8 mouse cellular contexts compared by ENCODE assay signal in genomic region chr7:130546421-130546790, GRCm38 (mm10). TPM values are rescaled to one million over a fixed set of nuclear protein-coding genes. Genes with fewer than 3 reads are reported as not detected.
A peak's percentile ranks its signal among the peaks of the same experiment; 100 is the strongest.
DNase-seq lines count a peak whose midpoint lies in the region; ATAC-seq and TF ChIP-seq lines count a peak whose summit lies in the region.

No protein-coding gene starts in this region.

- H3K27me3 ChIP-seq in kidney, embryonic 15.5 days = no peaks in the 10 kb centered on the region
- no peaks in the 10 kb centered on the region for H3K27me3 ChIP-seq in hindbrain, embryonic 13.5 days
- H3K27me3 ChIP-seq in midbrain, embryonic 12.5 days = no peaks in the 10 kb centered on the region

- 6% methylated on average over 7 of the region's 7 CpGs for WGBS in kidney, embryonic 15.5 days
- 4% methylated on average over 7 of the region's 7 CpGs for WGBS in hindbrain, embryonic 13.5 days
- 5% methylated on average over 7 of the region's 7 CpGs for WGBS in midbrain, embryonic 12.5 days

- H3K4me1 ChIP-seq in kidney, embryonic 15.5 days = peaks cover 22% of the 10 kb centered on the region
- H3K4me1 ChIP-seq in bone marrow macrophage, adult 2 months (ENCODE audit: control insufficient read depth, insufficient read depth, low read length) = peaks cover 7% of the 10 kb centered on the region
- H3K4me1 ChIP-seq in hindbrain, embryonic 13.5 days (replicated peaks) = peaks cover 24% of the 10 kb centered on the region
- H3K4me1 ChIP-seq in midbrain, embryonic 12.5 days = peaks cover 18% of the 10 kb centered on the region

- TF ChIP-seq CTCF in bone marrow macrophage, adult 2 months (IDR thresholded peaks at IDR 0.05; ENCODE audit: low read depth, low read length) = no peak

- ATAC-seq in kidney, embryonic 15.5 days (replicated peaks; ENCODE audit: low FRiP score) = no peak
- ATAC-seq in hindbrain, embryonic 13.5 days (ENCODE audit: low FRiP score) = peak; percentile 54; the same call in 1 of the 2 replicates
- no peak for ATAC-seq in midbrain, embryonic 12.5 days (ENCODE audit: low FRiP score, low read depth)
- no peak for ATAC-seq in granulocyte monocyte progenitor cell, adult 5-6 weeks (replicated peaks; ENCODE audit: poor library complexity, severe bottlenecking)

- no peaks in the 10 kb centered on the region for H3K9me3 ChIP-seq in kidney, embryonic 15.5 days (replicated peaks)
- no peaks in the 10 kb centered on the region for H3K9me3 ChIP-seq in hindbrain, embryonic 13.5 days
- no peaks in the 10 kb centered on the region for H3K9me3 ChIP-seq in midbrain, embryonic 12.5 days

- H3K9ac ChIP-seq in kidney, embryonic 15.5 days = peak overlapping the region; percentile 91
- peak overlapping the region; percentile 92 for H3K9ac ChIP-seq in hindbrain, embryonic 13.5 days
- peak overlapping the region; percentile 95 for H3K9ac ChIP-seq in midbrain, embryonic 12.5 days (replicated peaks)

- no peak for TF ChIP-seq POLR2A in bone marrow macrophage, adult 2 months (IDR thresholded peaks at IDR 0.05; ENCODE audit: borderline replicate concordance, low read depth, low read length)

- H3K4me3 ChIP-seq in kidney, embryonic 15.5 days (replicated peaks) = peak overlapping the region; percentile 75
- peak overlapping the region; percentile 98 for H3K4me3 ChIP-seq in bone marrow macrophage, adult 2 months (ENCODE audit: insufficient read depth, low read length)
- H3K4me3 ChIP-seq in hindbrain, embryonic 13.5 days = peak overlapping the region; percentile 89
- peak overlapping the region; percentile 88 for H3K4me3 ChIP-seq in midbrain, embryonic 12.5 days

- peak overlapping the region; percentile 77 for H3K4me2 ChIP-seq in kidney, embryonic 15.5 days
- peak overlapping the region; percentile 84 for H3K4me2 ChIP-seq in hindbrain, embryonic 13.5 days
- peak overlapping the region; percentile 89 for H3K4me2 ChIP-seq in midbrain, embryonic 12.5 days (replicated peaks)

- peak overlapping the region; percentile 100 for H3K27ac ChIP-seq in kidney, embryonic 15.5 days
- peak overlapping the region; percentile 80 for H3K27ac ChIP-seq in bone marrow macrophage, adult 2 months (ENCODE audit: insufficient read depth, low read depth, low read length)
- peak overlapping the region; percentile 96 for H3K27ac ChIP-seq in hindbrain, embryonic 13.5 days
- peak overlapping the region; percentile 99 for H3K27ac ChIP-seq in midbrain, embryonic 12.5 days (replicated peaks)

- peaks cover 38% of the 10 kb centered on the region for H3K36me3 ChIP-seq in kidney, embryonic 15.5 days
- peaks cover 33% of the 10 kb centered on the region for H3K36me3 ChIP-seq in hindbrain, embryonic 13.5 days
- peaks cover 37% of the 10 kb centered on the region for H3K36me3 ChIP-seq in midbrain, embryonic 12.5 days

- DNase-seq in kidney, postnatal 36 days = no peak
- DNase-seq in embryo, embryonic 11 days = no peak
- no peak for DNase-seq in cerebellum, postnatal 10 days

RNA-seq across cellular contexts. Expression of gene Ate1, which starts 26.2 kb away (rescaled TPM):
- 72.3 and 75.5 TPM in 2 replicates for polyA plus RNA-seq in kidney, embryonic 15.5 days (2015; fragmentation: Nextera tagmentation; extraction: Ambion mirVana)
- 37.7 and 41.0 TPM in 2 replicates for polyA plus RNA-seq in bone marrow macrophage, adult 2 months (2012; ENCODE audit: insufficient read depth, insufficient read length, missing spikeins)
- 94.4 and 104 TPM in 2 replicates for polyA plus RNA-seq in hindbrain, embryonic 13.5 days (2015; fragmentation: Nextera tagmentation; extraction: Ambion mirVana)
- 68.2 and 76.9 TPM in 2 replicates for polyA plus RNA-seq in midbrain, embryonic 12.5 days (2016; fragmentation: Nextera tagmentation; extraction: Ambion mirVana)
- total RNA-seq in granulocyte monocyte progenitor cell, adult 5-6 weeks (2014; fragmentation: Nextera tagmentation) = 13.2 and 41.4 TPM in 2 replicates
- total RNA-seq in granulocyte monocyte progenitor cell, adult 5-6 weeks (2017) = 46.0 and 64.1 TPM in 2 replicates

RNA-seq across cellular contexts. Expression of gene Nsmce4a, which starts 26.5 kb away (rescaled TPM):
- polyA plus RNA-seq in kidney, embryonic 15.5 days (2015; fragmentation: Nextera tagmentation; extraction: Ambion mirVana) = 170 TPM in 2 replicates
- 55.3 and 65.1 TPM in 2 replicates for polyA plus RNA-seq in bone marrow macrophage, adult 2 months (2012; ENCODE audit: insufficient read depth, insufficient read length, missing spikeins)
- polyA plus RNA-seq in hindbrain, embryonic 13.5 days (2015; fragmentation: Nextera tagmentation; extraction: Ambion mirVana) = 98.0 and 101 TPM in 2 replicates
- 169 and 171 TPM in 2 replicates for polyA plus RNA-seq in midbrain, embryonic 12.5 days (2016; fragmentation: Nextera tagmentation; extraction: Ambion mirVana)
- 121 and 125 TPM in 2 replicates for total RNA-seq in granulocyte monocyte progenitor cell, adult 5-6 weeks (2014; fragmentation: Nextera tagmentation)
- total RNA-seq in granulocyte monocyte progenitor cell, adult 5-6 weeks (2017) = 204 and 256 TPM in 2 replicates

RNA-seq across cellular contexts. Expression of gene Tacc2, which starts 30.8 kb away (rescaled TPM):
- polyA plus RNA-seq in kidney, embryonic 15.5 days (2015; fragmentation: Nextera tagmentation; extraction: Ambion mirVana) = 31.4 and 35.9 TPM in 2 replicates
- 2.9 and 3.9 TPM in 2 replicates for polyA plus RNA-seq in bone marrow macrophage, adult 2 months (2012; ENCODE audit: insufficient read depth, insufficient read length, missing spikeins)
- polyA plus RNA-seq in hindbrain, embryonic 13.5 days (2015; fragmentation: Nextera tagmentation; extraction: Ambion mirVana) = 58.0 and 59.1 TPM in 2 replicates
- 73.3 and 73.6 TPM in 2 replicates for polyA plus RNA-seq in midbrain, embryonic 12.5 days (2016; fragmentation: Nextera tagmentation; extraction: Ambion mirVana)
- total RNA-seq in granulocyte monocyte progenitor cell, adult 5-6 weeks (2014; fragmentation: Nextera tagmentation) = 10.9 and 22.5 TPM in 2 replicates
- total RNA-seq in granulocyte monocyte progenitor cell, adult 5-6 weeks (2017) = 3.7 and 6.2 TPM in 2 replicates
